Mouse (Mus musculus) retina, postnatal 7 days (tissue): ENCODE measurements around the gene Actl6a.

Experiments
- DNase-seq: peaks from one replicate; pipeline ENCODE4 v3.0.0-alpha.2; 2012; ENCODE audit warnings: low read depth, low spot score

Actl6a gene

GRCm38 (mm10) chr3:32749820-32750579, 43.9 kb downstream of the Actl6a start:
- DNase-seq: no peak

DNA sequence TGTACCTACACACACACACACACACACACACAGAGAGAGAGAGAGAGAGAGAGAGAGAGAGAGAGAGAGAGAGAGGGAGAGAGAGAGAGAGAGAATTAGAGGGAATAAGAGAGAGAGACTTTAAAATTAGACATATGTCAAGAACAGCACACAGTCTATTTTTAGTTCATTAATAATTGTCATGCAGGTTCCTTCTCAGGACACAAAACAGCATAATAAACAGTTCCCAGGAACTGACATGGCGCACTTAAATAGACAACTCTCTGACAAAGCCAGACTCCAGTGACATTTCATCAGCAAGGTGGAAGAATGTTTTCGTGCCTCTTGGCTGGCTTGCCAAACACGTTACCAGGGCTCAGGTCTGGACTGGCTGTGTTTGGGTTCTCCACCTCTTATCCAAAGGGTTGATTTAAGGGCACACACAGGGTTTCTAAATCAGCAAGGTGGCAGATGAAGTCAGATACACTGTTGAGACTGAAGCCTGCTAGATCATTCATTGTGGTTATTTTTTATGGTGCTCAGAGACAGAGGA, 48.4 kb downstream of the Actl6a start:
- no peak for DNase-seq

- DNase-seq: no peak
Observed at GRCm38 (mm10) chr3:32759212-32759611, 53.1 kb downstream of the Actl6a start.

DNA sequence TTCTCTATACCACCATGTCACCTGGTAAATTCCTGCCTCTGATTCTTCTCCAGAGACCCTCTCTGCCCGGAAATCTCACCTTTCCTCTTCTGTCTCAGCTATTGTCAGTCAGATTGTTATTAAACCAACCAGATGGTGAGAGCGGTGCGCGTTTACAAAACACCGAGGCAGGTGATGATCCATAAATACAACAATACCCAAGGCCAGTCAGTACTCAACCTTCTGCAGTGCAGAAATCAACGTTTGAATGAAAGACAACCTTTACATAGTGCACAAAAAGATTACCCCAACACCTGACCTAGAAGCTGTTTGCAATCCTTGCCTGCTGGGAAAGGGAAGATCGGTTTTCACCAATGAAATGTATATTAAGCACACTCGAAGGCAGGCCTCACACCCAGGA, 56.9 kb downstream of the Actl6a start:
- no peak for DNase-seq

GRCm38 (mm10) chr3:32763902-32764301, 57.8 kb downstream of the Actl6a start:
- no peak for DNase-seq

GRCm38 (mm10) chr3:32770781-32771180, 64.7 kb downstream of the Actl6a start:
- DNase-seq: no peak
